In genomic region chr7:102263020-102263419, GRCm38 (mm10) we compare ENCODE assay signal across 22 mouse cellular contexts. TPM values are rescaled to one million over a fixed set of nuclear protein-coding genes. Genes with fewer than 3 reads are reported as not detected.
DNase-seq lines count a peak whose midpoint lies in the region; ATAC-seq and TF ChIP-seq lines count a peak whose summit lies in the region.
"Had no signal": no experiment of that assay in that cellular context is flagged by ENCODE, and none has a peak within 500 bp of the region (broad histone marks: within the 10 kb centered on the region; RNA-seq: fewer than 3 reads in every experiment).

No protein-coding gene starts in this region.

- TF ChIP-seq POLR2A in CH12.LX (IDR thresholded peaks at IDR 0.05; ENCODE audit: low read depth, low read length) (no peak), ES-Bruce4 (IDR thresholded peaks at IDR 0.05; ENCODE audit: insufficient read depth, low read length) (no peak)

- no peak overlapping the region for H3K9ac ChIP-seq in liver, postnatal 0 days (replicated peaks)
- no peak overlapping the region for H3K9ac ChIP-seq in liver, embryonic 12.5 days
- H3K9ac ChIP-seq in CH12.LX (ENCODE audit: insufficient read depth, low read depth) (no peak overlapping the region), ES-Bruce4 (ENCODE audit: low read depth, poor library complexity, severe bottlenecking) (no peak overlapping the region)
- H3K9ac ChIP-seq in hindbrain, embryonic 13.5 days = no peak overlapping the region
- no peak overlapping the region for H3K9ac ChIP-seq in midbrain, embryonic 13.5 days (replicated peaks)
- H3K9ac ChIP-seq: embryonic facial prominence, embryonic 13.5 days; forebrain, embryonic 12.5 days; forebrain, postnatal 0 days; heart, embryonic 12.5 days had no signal

- H3K4me3 ChIP-seq in liver, postnatal 0 days (ENCODE audit: low read depth, low read length) = no peak overlapping the region
- H3K4me3 ChIP-seq in liver, embryonic 12.5 days = no peak overlapping the region
- H3K4me3 ChIP-seq in CH12.LX (replicated peaks in 1 of 3; ENCODE audit: low read depth in 2 of 3, low read length in 2 of 3, poor library complexity in 1 of 3) (no peak overlapping the region), ES-Bruce4 (ENCODE audit: low read depth, low read length) (no peak overlapping the region)
- H3K4me3 ChIP-seq in hindbrain, embryonic 13.5 days = no peak overlapping the region
- no peak overlapping the region for H3K4me3 ChIP-seq in midbrain, embryonic 13.5 days (replicated peaks)
- H3K4me3 ChIP-seq: embryonic facial prominence, embryonic 13.5 days; forebrain, embryonic 12.5 days; heart, embryonic 12.5 days had no signal

- no peaks in the 10 kb centered on the region for H3K36me3 ChIP-seq in liver, postnatal 0 days (replicated peaks; ENCODE audit: insufficient read depth, low read length)
- H3K36me3 ChIP-seq in liver, embryonic 12.5 days = no peaks in the 10 kb centered on the region
- no peaks in the 10 kb centered on the region for H3K36me3 ChIP-seq in CH12.LX (replicated peaks in 1 of 2; ENCODE audit: control insufficient read depth in 1 of 2, insufficient read depth in 1 of 2, low read length in 1 of 2)
- no peaks in the 10 kb centered on the region for H3K36me3 ChIP-seq in ES-Bruce4 (ENCODE audit: control insufficient read depth, insufficient read depth, low read length, poor library complexity, severe bottlenecking)
- no peaks in the 10 kb centered on the region for H3K36me3 ChIP-seq in hindbrain, embryonic 13.5 days
- H3K36me3 ChIP-seq in midbrain, embryonic 13.5 days = no peaks in the 10 kb centered on the region
- H3K36me3 ChIP-seq: embryonic facial prominence, embryonic 13.5 days; forebrain, embryonic 12.5 days; G1E; heart, embryonic 12.5 days had no signal

- no peak for TF ChIP-seq EP300 in liver, postnatal 0 days (IDR thresholded peaks at IDR 0.05; ENCODE audit: low read depth)
- TF ChIP-seq EP300 in CH12.LX (IDR thresholded peaks at IDR 0.05; ENCODE audit: low read length) (no peak), ES-Bruce4 (IDR thresholded peaks at IDR 0.05; ENCODE audit: insufficient read depth, low read depth, low read length) (no peak)

- TF ChIP-seq RAD21 in CH12.LX (IDR thresholded peaks at IDR 0.05; ENCODE audit: low read depth, low read length) = peak; percentile 32

- no peak overlapping the region for H3K27ac ChIP-seq in liver, postnatal 0 days (ENCODE audit: low read depth)
- no peak overlapping the region for H3K27ac ChIP-seq in liver, embryonic 12.5 days
- no peak overlapping the region for H3K27ac ChIP-seq in CH12.LX (ENCODE audit: insufficient read depth, low read depth)
- H3K27ac ChIP-seq in ES-Bruce4 (ENCODE audit: insufficient read depth, low read length) = no peak overlapping the region
- H3K27ac ChIP-seq in hindbrain, embryonic 13.5 days = no peak overlapping the region
- H3K27ac ChIP-seq in midbrain, embryonic 13.5 days = no peak overlapping the region
- H3K27ac ChIP-seq: embryonic facial prominence, embryonic 13.5 days; forebrain, embryonic 12.5 days had no signal

- H3K27me3 ChIP-seq in liver, postnatal 0 days (ENCODE audit: insufficient read depth, low read length) = no peaks in the 10 kb centered on the region
- H3K27me3 ChIP-seq in liver, embryonic 12.5 days (replicated peaks) = no peaks in the 10 kb centered on the region
- no peaks in the 10 kb centered on the region for H3K27me3 ChIP-seq in CH12.LX (replicated peaks)
- no peaks in the 10 kb centered on the region for H3K27me3 ChIP-seq in ES-Bruce4 (ENCODE audit: control insufficient read depth, insufficient read depth, low read length, poor library complexity, severe bottlenecking)
- peaks cover 1% of the 10 kb centered on the region; the same call in 1 of the 2 replicates for H3K27me3 ChIP-seq in hindbrain, embryonic 13.5 days
- 0 out of 2 replicates have a peak, but pooled peaks cover 2% of the 10 kb centered on the region for H3K27me3 ChIP-seq in midbrain, embryonic 13.5 days
- H3K27me3 ChIP-seq: embryonic facial prominence, embryonic 13.5 days had no signal

- H3K4me2 ChIP-seq in liver, postnatal 0 days (ENCODE audit: low read depth, low read length) = no peak overlapping the region
- no peak overlapping the region for H3K4me2 ChIP-seq in liver, embryonic 12.5 days
- H3K4me2 ChIP-seq in CH12.LX (ENCODE audit: insufficient read depth, low read depth, poor library complexity, severe bottlenecking) = no peak overlapping the region
- no peak overlapping the region for H3K4me2 ChIP-seq in hindbrain, embryonic 13.5 days
- H3K4me2 ChIP-seq in midbrain, embryonic 13.5 days (replicated peaks) = no peak overlapping the region
- H3K4me2 ChIP-seq: embryonic facial prominence, embryonic 13.5 days; forebrain, embryonic 12.5 days; heart, embryonic 12.5 days had no signal

- in situ Hi-C loops in CH12.LX (cut with MboI; ENCODE audit: low pct_ligation_motif_present, low pct_unique_long_range_greater_than_20kb, low sequenced_read_pairs) = loop anchor here (25.0 kb wide), 1 partner anchor 601 kb away; the partner anchor contains the start of gene Clpb

- peak; percentile 36 for TF ChIP-seq CTCF in liver, postnatal 0 days (IDR thresholded peaks at IDR 0.05; ENCODE audit: low read depth)
- peak in 1 of 2 experiments; percentile 51; a peak in 2 of 4 replicates for TF ChIP-seq CTCF in CH12.LX (conservative IDR thresholded peaks at IDR 0.05 in 1 of 2, IDR thresholded peaks at IDR 0.05 in 1 of 2; ENCODE audit: low read depth in 2 of 2, low read length in 2 of 2)
- peak; percentile 33 for TF ChIP-seq CTCF in ES-Bruce4 (IDR thresholded peaks at IDR 0.05; ENCODE audit: low read depth, low read length)

- H3K4me1 ChIP-seq in liver, postnatal 0 days (ENCODE audit: insufficient read depth) = peaks cover 4% of the 10 kb centered on the region; the same call in 1 of the 2 replicates
- H3K4me1 ChIP-seq in liver, embryonic 12.5 days = peaks cover 26% of the 10 kb centered on the region
- H3K4me1 ChIP-seq in CH12.LX (ENCODE audit: control insufficient read depth in 1 of 2, insufficient read depth in 2 of 2) = peaks cover 0 to 6% of the 10 kb centered on the region in 2 experiments; a peak in 1 of 4 replicates
- no peaks in the 10 kb centered on the region for H3K4me1 ChIP-seq in ES-Bruce4 (ENCODE audit: control insufficient read depth, insufficient read depth, low read length)
- H3K4me1 ChIP-seq in hindbrain, embryonic 13.5 days (replicated peaks) = peaks cover 2% of the 10 kb centered on the region
- H3K4me1 ChIP-seq in midbrain, embryonic 13.5 days (replicated peaks) = peaks cover 2% of the 10 kb centered on the region

- no peak for ATAC-seq in liver, postnatal 0 days
- no peak for ATAC-seq in liver, embryonic 12.5 days
- ATAC-seq in hindbrain, embryonic 13.5 days (ENCODE audit: low FRiP score) = no peak
- ATAC-seq in midbrain, embryonic 13.5 days = no peak
- ATAC-seq: CD4-positive, CD25-positive, alpha-beta regulatory T cell, adult 4 months; forebrain, postnatal 0 days; hindbrain, embryonic 16.5 days; inflammation-experienced regulatory T-cells, adult 6 months had no signal

- dilution Hi-C loops in CH12.LX (cut with MboI; ENCODE audit: extremely low pct_ligation_motif_present, extremely low pct_unique_long_range_greater_than_20kb, low sequenced_read_pairs) = no loop called here

- 89% methylated on average over 2 of the region's 2 CpGs for WGBS in liver, postnatal 0 days (ENCODE audit: insufficient replicate concordance)
- 87% methylated on average over 2 of the region's 2 CpGs for WGBS in liver, embryonic 12.5 days (ENCODE audit: insufficient replicate concordance)
- 96% methylated on average over 2 of the region's 2 CpGs for WGBS in hindbrain, embryonic 13.5 days
- WGBS in midbrain, embryonic 13.5 days = 91% methylated on average over 2 of the region's 2 CpGs

- no peaks in the 10 kb centered on the region for H3K79me2 ChIP-seq in CH12.LX (replicated peaks; ENCODE audit: control insufficient read depth, extremely low read depth, insufficient read depth, poor library complexity, severe bottlenecking)

- DNase-seq in liver, postnatal 0 days = no peak
- DNase-seq in CH12.LX (ENCODE audit: extremely low read depth) (no peak), ZHBTc4 (ENCODE audit: low read depth, low spot score) (peak; percentile 19)
- DNase-seq in testis, postnatal 10 days (ENCODE audit: low spot score) = no peak
- DNase-seq: adrenal gland, adult 2 months; B cell, adult 2 months; cerebellum, adult 11-12 months; cerebellum, adult 9-10 months; cerebellum, postnatal 25 days; forebrain, postnatal 0 days; gastrocnemius, postnatal 14 days had no signal

- H3K9me3 ChIP-seq in liver, postnatal 0 days (ENCODE audit: low read length) = no peaks in the 10 kb centered on the region
- H3K9me3 ChIP-seq in liver, embryonic 12.5 days (replicated peaks) = no peaks in the 10 kb centered on the region
- no peaks in the 10 kb centered on the region for H3K9me3 ChIP-seq in CH12.LX (replicated peaks; ENCODE audit: low read length)
- no peaks in the 10 kb centered on the region for H3K9me3 ChIP-seq in ES-Bruce4 (replicated peaks; ENCODE audit: control insufficient read depth, insufficient read depth, low read length, poor library complexity, severe bottlenecking)
- no peaks in the 10 kb centered on the region for H3K9me3 ChIP-seq in hindbrain, embryonic 13.5 days
- no peaks in the 10 kb centered on the region for H3K9me3 ChIP-seq in midbrain, embryonic 13.5 days
- H3K9me3 ChIP-seq: embryonic facial prominence, embryonic 13.5 days; forebrain, embryonic 12.5 days; G1E; heart, embryonic 12.5 days had no signal

RNA-seq across cellular contexts. Expression of gene Stim1, which starts 4.6 kb away (rescaled TPM):
- polyA plus RNA-seq in liver, postnatal 0 days (2015; fragmentation: Nextera tagmentation; extraction: Ambion mirVana) = 15.6 and 17.9 TPM in 2 replicates
- polyA plus RNA-seq in liver, embryonic 12.5 days (2016; fragmentation: Nextera tagmentation; extraction: Ambion mirVana) = 19.5 and 19.9 TPM in 2 replicates
- total RNA-seq in CH12.LX (2012; rRNA removed) = 8.9 and 10.2 TPM in 2 replicates
- total RNA-seq in CH12.LX (2014; rRNA removed) = 21.0 and 26.6 TPM in 2 replicates
- 23.9 and 24.1 TPM in 2 replicates for polyA plus RNA-seq in CH12.LX (2012; ENCODE audit: insufficient read length, low read depth)
- 26.0 and 28.9 TPM in 2 replicates for polyA plus RNA-seq in ES-Bruce4 (2011; ENCODE audit: insufficient read depth, insufficient read length, low read depth, missing spikeins)
- 9.6 and 9.9 TPM in 2 replicates for polyA plus RNA-seq in hindbrain, embryonic 13.5 days (2015; fragmentation: Nextera tagmentation; extraction: Ambion mirVana)
- polyA plus RNA-seq in midbrain, embryonic 13.5 days (2015; fragmentation: Nextera tagmentation; extraction: Ambion mirVana) = 8.1 and 8.5 TPM in 2 replicates

RNA-seq across cellular contexts. Expression of gene Rhog, which starts 7.2 kb away (rescaled TPM):
- polyA plus RNA-seq in liver, postnatal 0 days (2015; fragmentation: Nextera tagmentation; extraction: Ambion mirVana) = 52.3 and 54.5 TPM in 2 replicates
- 61.3 and 63.3 TPM in 2 replicates for polyA plus RNA-seq in liver, embryonic 12.5 days (2016; fragmentation: Nextera tagmentation; extraction: Ambion mirVana)
- total RNA-seq in CH12.LX (2012; rRNA removed) = 17.1 and 22.7 TPM in 2 replicates
- 9.6 and 12.2 TPM in 2 replicates for total RNA-seq in CH12.LX (2014; rRNA removed)
- 109 and 118 TPM in 2 replicates for polyA plus RNA-seq in CH12.LX (2012; ENCODE audit: insufficient read length, low read depth)
- polyA plus RNA-seq in ES-Bruce4 (2011; ENCODE audit: insufficient read depth, insufficient read length, low read depth, missing spikeins) = 20.0 and 20.4 TPM in 2 replicates
- polyA plus RNA-seq in hindbrain, embryonic 13.5 days (2015; fragmentation: Nextera tagmentation; extraction: Ambion mirVana) = 19.1 and 21.0 TPM in 2 replicates
- 14.4 and 17.6 TPM in 2 replicates for polyA plus RNA-seq in midbrain, embryonic 13.5 days (2015; fragmentation: Nextera tagmentation; extraction: Ambion mirVana)

RNA-seq across cellular contexts. Expression of gene Pgap2, which starts 53.0 kb away (rescaled TPM):
- 27.2 and 28.7 TPM in 2 replicates for polyA plus RNA-seq in liver, postnatal 0 days (2015; fragmentation: Nextera tagmentation; extraction: Ambion mirVana)
- polyA plus RNA-seq in liver, embryonic 12.5 days (2016; fragmentation: Nextera tagmentation; extraction: Ambion mirVana) = 28.5 and 28.6 TPM in 2 replicates
- 13.2 and 18.3 TPM in 2 replicates for total RNA-seq in CH12.LX (2012; rRNA removed)
- total RNA-seq in CH12.LX (2014; rRNA removed) = 20.3 and 23.7 TPM in 2 replicates
- polyA plus RNA-seq in CH12.LX (2012; ENCODE audit: insufficient read length, low read depth) = 26.1 and 38.5 TPM in 2 replicates
- 48.9 and 55.0 TPM in 2 replicates for polyA plus RNA-seq in ES-Bruce4 (2011; ENCODE audit: insufficient read depth, insufficient read length, low read depth, missing spikeins)
- polyA plus RNA-seq in hindbrain, embryonic 13.5 days (2015; fragmentation: Nextera tagmentation; extraction: Ambion mirVana) = 48.0 and 53.0 TPM in 2 replicates
- 50.1 and 51.6 TPM in 2 replicates for polyA plus RNA-seq in midbrain, embryonic 13.5 days (2015; fragmentation: Nextera tagmentation; extraction: Ambion mirVana)

RNA-seq across cellular contexts. Expression of gene Nup98, which starts 53.0 kb away (rescaled TPM):
- 7.0 and 8.6 TPM in 2 replicates for polyA plus RNA-seq in liver, postnatal 0 days (2015; fragmentation: Nextera tagmentation; extraction: Ambion mirVana)
- 30.4 and 31.0 TPM in 2 replicates for polyA plus RNA-seq in liver, embryonic 12.5 days (2016; fragmentation: Nextera tagmentation; extraction: Ambion mirVana)
- total RNA-seq in CH12.LX (2012; rRNA removed) (24.6 and 27.3 TPM in 2 replicates), CH12.LX (2014; rRNA removed) (23.9 and 25.0 TPM in 2 replicates)
- polyA plus RNA-seq in CH12.LX (2012; ENCODE audit: insufficient read length, low read depth) (34.3 and 37.1 TPM in 2 replicates), ES-Bruce4 (2011; ENCODE audit: insufficient read depth, insufficient read length, low read depth, missing spikeins) (118 and 119 TPM in 2 replicates)
- 23.4 and 25.0 TPM in 2 replicates for polyA plus RNA-seq in hindbrain, embryonic 13.5 days (2015; fragmentation: Nextera tagmentation; extraction: Ambion mirVana)
- 27.2 and 27.4 TPM in 2 replicates for polyA plus RNA-seq in midbrain, embryonic 13.5 days (2015; fragmentation: Nextera tagmentation; extraction: Ambion mirVana)
